Mouse (Mus musculus) heart, postnatal 25 days (tissue): Measurements from ENCODE around the gene Steap3. TPM values are rescaled to one million over a fixed set of nuclear protein-coding genes. Genes with fewer than 3 reads are reported as not detected.

Experiments used
- DNase-seq: peaks from one replicate; pipeline ENCODE4 v3.0.0; 2022; ENCODE audit warnings: low spot score
- intact Hi-C: fragments of 180-260 bp; cut with DNase I; formaldehyde crosslinking; loops from one replicate; pipeline ENCODE4 v1.15.1; 2025
- total RNA-seq, 2 experiments: library from RNA; stranded (reverse); gene quantifications; 2 replicates each; pipeline ENCODE4 v1.2.3; 2021

Gene Steap3
- total RNA-seq, 2 experiments from 2014 or later, result 26.8 to 35.9 TPM

- no peak for DNase-seq
- intact Hi-C loops, result loop anchor here (2.0 to 10.0 kb wide), 2 partner anchors 304 to 380 kb away; no protein-coding TSS in a partner anchor
Observed at GRCm38 (mm10) chr1:120170307-120170706, 102.2 kb downstream of the Steap3 start.

- DNase-seq, result no peak
- intact Hi-C loops, result no loop called here
Observed at GRCm38 (mm10) chr1:120168674-120169073, 103.8 kb downstream of the Steap3 start.

- intact Hi-C loops, result no loop called here
- DNase-seq, result no peak
Observed at GRCm38 (mm10) chr1:120168016-120168415, 104.5 kb downstream of the Steap3 start.

- intact Hi-C loops, result no loop called here
- no peak for DNase-seq
Observed at GRCm38 (mm10) chr1:120162616-120163015, 109.9 kb downstream of the Steap3 start.

- intact Hi-C loops, result no loop called here
- no peak for DNase-seq
Observed at GRCm38 (mm10) chr1:120161502-120161901, 111.0 kb downstream of the Steap3 start.

GRCm38 (mm10) chr1:120158474-120159127 is 113.9 kb downstream of the Steap3 start:
- intact Hi-C loops, result no loop called here

GRCm38 (mm10) chr1:120155325-120155724 is 117.2 kb downstream of the Steap3 start:
- DNase-seq, result no peak
- intact Hi-C loops, result loop anchor here (1.0 kb wide), 1 partner anchor 57 kb away; no protein-coding TSS in a partner anchor

More at GRCm38 (mm10) chr1:120158474-120159127, 113.9 kb downstream of the Steap3 start:
- no peak for DNase-seq

- DNase-seq, result no peak
- intact Hi-C loops, result loop anchor here (5.0 kb wide), 2 partner anchors 122 to 398 kb away; no protein-coding TSS in a partner anchor
Observed at GRCm38 (mm10) chr1:120154232-120154631, 118.3 kb downstream of the Steap3 start.

GRCm38 (mm10) chr1:120146994-120147393 is 125.5 kb downstream of the Steap3 start:
- intact Hi-C loops, result loop anchor here (2.0 kb wide), 1 partner anchor 48 kb away; no protein-coding TSS in a partner anchor
- DNase-seq, result no peak

GRCm38 (mm10) chr1:120145527-120146216 is 126.8 kb downstream of the Steap3 start:
- intact Hi-C loops, result loop anchor here (2.0 kb wide), 1 partner anchor 47 kb away; no protein-coding TSS in a partner anchor

GRCm38 (mm10) chr1:120142551-120142950 is 130.0 kb downstream of the Steap3 start:
- DNase-seq, result peak; percentile 12
- intact Hi-C loops, result no loop called here

More at GRCm38 (mm10) chr1:120145527-120146216, 126.8 kb downstream of the Steap3 start:
- no peak for DNase-seq

Other genes with a start within 250 kb of the Steap3 start
- 1 to 10 TPM; 5.1 to 6.9 TPM for gene Tmem37, start 198.6 kb downstream of the Steap3 start, total RNA-seq
- 100 to 1,000 TPM; 246 to 290 TPM for gene Dbi, start 151.6 kb downstream of the Steap3 start, total RNA-seq
- gene 3110009E18Rik, start 151.5 kb downstream of the Steap3 start, total RNA-seq, result 1 to 10 TPM; 4.1 to 4.7 TPM
- not detected for gene C1ql2, start 67.9 kb upstream of the Steap3 start, total RNA-seq
- gene Marco, start 232.3 kb upstream of the Steap3 start, total RNA-seq, result under 1 TPM in 1 of 2 experiments, not detected in 1; 0.14 TPM